Mouse (Mus musculus) 3T3-L1 (cell line): ENCODE data around the gene Samd8.

ENCODE experiments used
- DNase-seq: peaks from one replicate; pipeline ENCODE4 v3.0.0-alpha.2; 2015; ENCODE audit warnings: low read depth, low spot score

The Samd8 gene

GRCm38 (mm10) chr14:21745149-21745548 is 5.2 kb upstream of the Samd8 start:
- DNase-seq: no peak

GRCm38 (mm10) chr14:21746251-21746650 is 4.1 kb upstream of the Samd8 start:
- DNase-seq: no peak

GRCm38 (mm10) chr14:21746846-21747245 is 3.5 kb upstream of the Samd8 start:
- no peak for DNase-seq

GRCm38 (mm10) chr14:21747436-21748141 is 2.7 kb upstream of the Samd8 start:
- peak; percentile 11 for DNase-seq

- peak; percentile 60 for DNase-seq
These were observed 2.0 kb upstream of the Samd8 start for GRCm38 (mm10) chr14:21748142-21748870.

- peak; percentile 73 for DNase-seq
These were observed 681 bp downstream of the Samd8 start, which contains the start of gene Dusp13 for GRCm38 (mm10) chr14:21750881-21751542. TSS of gene Dusp13 (minus strand) at chr14:21751181.

GRCm38 (mm10) chr14:21752411-21752810 is 2.1 kb downstream of the Samd8 start:
- DNase-seq: no peak

- DNase-seq: no peak
These were observed 3.0 kb downstream of the Samd8 start for GRCm38 (mm10) chr14:21753367-21753766.

- DNase-seq: no peak
These were observed 11.2 kb downstream of the Samd8 start for GRCm38 (mm10) chr14:21761560-21761959.

- no peak for DNase-seq
These were observed 13.4 kb downstream of the Samd8 start for GRCm38 (mm10) chr14:21763736-21764135.

- no peak for DNase-seq
These were observed 14.3 kb downstream of the Samd8 start for GRCm38 (mm10) chr14:21764646-21765045.

- no peak for DNase-seq
These were observed 15.5 kb downstream of the Samd8 start for GRCm38 (mm10) chr14:21765754-21766397.

GRCm38 (mm10) chr14:21766398-21766958 is 16.1 kb downstream of the Samd8 start:
- DNase-seq: no peak

- no peak for DNase-seq
These were observed 22.4 kb downstream of the Samd8 start for GRCm38 (mm10) chr14:21772506-21773281.

- no peak for DNase-seq
These were observed 23.6 kb downstream of the Samd8 start for GRCm38 (mm10) chr14:21773946-21774345.

- DNase-seq: no peak
These were observed 25.9 kb downstream of the Samd8 start for GRCm38 (mm10) chr14:21776201-21776600.

- no peak for DNase-seq
These were observed 36.2 kb downstream of the Samd8 start for GRCm38 (mm10) chr14:21786500-21786899.

- no peak for DNase-seq
These were observed 37.0 kb downstream of the Samd8 start for GRCm38 (mm10) chr14:21787374-21787773.

GRCm38 (mm10) chr14:21788121-21788520 is 37.8 kb downstream of the Samd8 start:
- no peak for DNase-seq

- no peak for DNase-seq
These were observed 40.4 kb downstream of the Samd8 start for GRCm38 (mm10) chr14:21790585-21791251.
